Mouse (Mus musculus) midbrain, embryonic 15.5 days (tissue): ENCODE data around the gene Tns1. TPM values are rescaled to one million over a fixed set of nuclear protein-coding genes. Genes with fewer than 3 reads are reported as not detected.
A peak's percentile ranks its signal among the peaks of the same experiment; 100 is the strongest.

ENCODE experiments used
- ATAC-seq: fragments of 200-750 bp; cut with Nextera tagmentation; replicated peaks from 2 replicates; pipeline ENCODE4 v1.8.0; 2017; ENCODE audit warnings: moderate TSS enrichment
- H3K27ac ChIP-seq: fragments of 300-500 bp; sonication (generic); 2 replicates; pipeline ENCODE4 v1.5.1; 2015; ENCODE audit warnings: mild to moderate bottlenecking, inconsistent platforms
- H3K27me3 ChIP-seq: fragments of 300-500 bp; sonication (generic); replicated peaks from 2 replicates; pipeline ENCODE4 v1.6.1; 2015; ENCODE audit warnings: inconsistent platforms
- H3K36me3 ChIP-seq: fragments of 300-500 bp; sonication (generic); replicated peaks from 2 replicates; pipeline ENCODE4 v1.6.1; 2015; ENCODE audit warnings: inconsistent platforms
- H3K4me1 ChIP-seq: fragments of 300-500 bp; sonication (generic); 2 replicates; pipeline ENCODE4 v1.6.1; 2015; ENCODE audit warnings: inconsistent platforms
- H3K4me2 ChIP-seq: fragments of 300-500 bp; sonication (generic); 2 replicates; pipeline ENCODE4 v1.6.1; 2015; ENCODE audit warnings: inconsistent platforms, mild to moderate bottlenecking, moderate library complexity
- H3K4me3 ChIP-seq: fragments of 300-500 bp; sonication (generic); 2 replicates; pipeline ENCODE4 v1.5.1; 2015; ENCODE audit warnings: mild to moderate bottlenecking, inconsistent platforms
- H3K9ac ChIP-seq: fragments of 300-500 bp; sonication (generic); 2 replicates; pipeline ENCODE4 v1.6.1; 2015; ENCODE audit warnings: mild to moderate bottlenecking, inconsistent platforms
- H3K9me3 ChIP-seq: fragments of 300-500 bp; sonication (generic); 2 replicates; pipeline ENCODE4 v1.6.1; 2016; ENCODE audit warnings: inconsistent platforms
- WGBS: fragments of 180-500 bp; shearing (Covaris S2); methylation state at CpG from one replicate; pipeline ENCODE4 v1.1.7; 2015; ENCODE audit warnings: mixed read lengths; 5-methylcytosine and 5-hydroxymethylcytosine counted together
- polyA plus RNA-seq: library from polyadenylated mRNA; unstranded; fragments of >200 nt; fragmentation: Nextera tagmentation; extraction: Ambion mirVana; gene quantifications from 2 replicates; pipeline ENCODE4 v1.2.1, GENCODE M21; 2015

The Tns1 gene
- polyA plus RNA-seq, 1 experiment from 2014 or later = 15.2 TPM

GRCm38 (mm10) chr1:73951178-73951577 lies 173.1 kb downstream of the Tns1 start:
- H3K4me2 ChIP-seq = no peak overlapping the region
- WGBS = 94% methylated on average over 3 of the region's 3 CpGs
- H3K9ac ChIP-seq = no peak overlapping the region
- no peak overlapping the region for H3K27ac ChIP-seq
- no peak overlapping the region for H3K4me3 ChIP-seq
- H3K27me3 ChIP-seq = no peaks in the 10 kb centered on the region
- peaks cover 3% of the 10 kb centered on the region; the same call in 1 of the 2 replicates for H3K4me1 ChIP-seq
- no peak for ATAC-seq
- no peaks in the 10 kb centered on the region for H3K36me3 ChIP-seq
- H3K9me3 ChIP-seq = no peaks in the 10 kb centered on the region

DNA sequence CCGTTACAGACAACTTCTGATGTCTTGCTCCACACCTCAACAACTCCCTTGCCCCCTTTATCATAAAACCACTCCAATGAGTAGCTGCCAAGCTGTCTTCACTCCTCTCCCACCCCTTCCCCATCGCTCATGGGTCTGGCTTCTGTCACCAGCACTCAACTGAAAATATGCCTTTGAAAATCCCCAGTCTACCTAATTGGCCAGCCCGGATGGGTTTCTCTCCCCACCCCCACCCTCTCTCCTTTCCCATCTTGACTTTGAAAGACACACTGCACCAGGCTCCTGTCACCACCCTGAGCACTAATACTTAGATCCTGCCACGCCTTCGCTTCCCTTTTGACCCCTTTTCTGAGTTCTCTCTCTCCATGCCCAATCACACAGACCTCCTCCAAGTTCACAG lies 175.5 kb downstream of the Tns1 start:
- Histone ChIP-seq H3K4me3 (no peak overlapping the region), H3K4me2 (no peak overlapping the region), H3K9me3 (no peaks in the 10 kb centered on the region), H3K4me1 (no peaks in the 10 kb centered on the region), H3K36me3 (no peaks in the 10 kb centered on the region), H3K9ac (no peak overlapping the region), H3K27me3 (no peaks in the 10 kb centered on the region), H3K27ac (no peak overlapping the region)
- 86% methylated on average over 5 of the region's 5 CpGs for WGBS
- no peak for ATAC-seq

- no peak overlapping the region for H3K4me2 ChIP-seq
- no peak overlapping the region for H3K4me3 ChIP-seq
- H3K36me3 ChIP-seq = no peaks in the 10 kb centered on the region
- H3K27me3 ChIP-seq = no peaks in the 10 kb centered on the region
- no peak overlapping the region for H3K9ac ChIP-seq
- ATAC-seq = no peak
- H3K27ac ChIP-seq = no peak overlapping the region
- no peaks in the 10 kb centered on the region for H3K4me1 ChIP-seq
- 81% methylated on average over 15 of the region's 15 CpGs for WGBS
- no peaks in the 10 kb centered on the region for H3K9me3 ChIP-seq
These were observed 176.5 kb downstream of the Tns1 start for GRCm38 (mm10) chr1:73947525-73948304.

- Histone ChIP-seq H3K9ac (no peak overlapping the region), H3K4me2 (no peak overlapping the region), H3K36me3 (no peaks in the 10 kb centered on the region), H3K27ac (no peak overlapping the region), H3K9me3 (no peaks in the 10 kb centered on the region), H3K27me3 (no peaks in the 10 kb centered on the region), H3K4me3 (no peak overlapping the region), H3K4me1 (0 out of 2 replicates have a peak, but pooled peaks cover 8% of the 10 kb centered on the region)
- ATAC-seq = no peak
- WGBS = 81% methylated on average over 7 of the region's 7 CpGs
These were observed 177.5 kb downstream of the Tns1 start for GRCm38 (mm10) chr1:73946701-73947100.

DNA sequence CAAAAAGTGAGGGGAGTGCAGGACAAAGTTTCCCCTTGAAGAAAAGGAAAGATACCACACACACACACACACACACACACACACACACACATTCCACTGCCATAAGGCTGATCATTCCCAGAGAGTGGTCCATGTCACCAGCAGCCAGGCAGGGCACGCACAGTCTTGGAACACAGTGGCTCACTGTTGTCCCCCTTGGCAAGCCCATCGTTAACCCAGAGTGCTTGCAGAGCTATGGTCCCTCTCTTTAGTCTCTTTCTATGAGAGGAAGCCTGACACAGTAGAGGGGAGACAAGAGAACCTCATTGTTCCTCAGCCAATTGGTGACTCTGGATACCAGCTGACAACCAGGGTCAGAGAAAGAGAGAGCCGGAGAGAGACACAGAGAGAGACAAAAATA lies 179.9 kb downstream of the Tns1 start:
- no peaks in the 10 kb centered on the region for H3K27me3 ChIP-seq
- H3K27ac ChIP-seq = peak overlapping the region; percentile 40; the same call in 1 of the 2 replicates
- H3K4me1 ChIP-seq = 0 out of 2 replicates have a peak, but pooled peaks cover 8% of the 10 kb centered on the region
- no peak overlapping the region for H3K4me2 ChIP-seq
- H3K4me3 ChIP-seq = no peak overlapping the region
- H3K36me3 ChIP-seq = no peaks in the 10 kb centered on the region
- peak; percentile 64 for ATAC-seq
- 60% methylated on average over 3 of the region's 3 CpGs for WGBS
- H3K9me3 ChIP-seq = no peaks in the 10 kb centered on the region
- no peak overlapping the region for H3K9ac ChIP-seq

DNA sequence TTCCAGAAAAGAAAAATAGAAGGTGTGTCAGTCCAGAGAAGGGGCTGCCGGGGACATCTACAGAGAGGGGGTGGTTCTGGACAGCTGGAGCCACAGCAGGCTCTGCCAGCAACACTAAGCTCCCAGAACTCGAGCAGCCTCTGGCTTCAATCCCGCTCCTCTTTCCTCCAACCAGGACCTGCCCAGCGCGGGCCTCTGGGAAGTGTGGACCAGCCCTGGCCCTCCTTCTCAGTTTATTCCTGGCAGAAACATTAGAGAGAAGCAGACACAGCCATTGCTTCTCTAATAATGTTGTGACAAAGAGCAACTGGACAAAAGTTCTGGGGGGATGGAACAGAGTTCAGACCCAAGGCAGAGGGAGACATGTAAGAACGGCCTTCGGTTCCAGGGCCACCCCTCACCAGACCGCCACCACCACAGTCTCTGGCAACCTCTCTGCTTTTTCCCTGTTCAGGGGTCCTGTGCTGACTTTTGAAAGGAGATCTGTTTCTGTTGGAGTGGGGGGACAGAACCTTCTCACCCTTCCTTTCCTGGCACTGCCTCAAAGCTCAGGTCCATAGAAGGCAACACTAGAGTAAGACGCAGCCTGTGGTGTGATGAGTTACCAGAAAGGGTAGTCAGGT lies 180.5 kb downstream of the Tns1 start:
- 69% methylated on average over 9 of the region's 9 CpGs for WGBS
- no peaks in the 10 kb centered on the region for H3K27me3 ChIP-seq
- no peak overlapping the region for H3K9ac ChIP-seq
- peak overlapping the region; percentile 40; the same call in 1 of the 2 replicates for H3K27ac ChIP-seq
- H3K9me3 ChIP-seq = no peaks in the 10 kb centered on the region
- H3K4me2 ChIP-seq = no peak overlapping the region
- ATAC-seq = peak; percentile 22; the same call in 1 of the 2 replicates
- 0 out of 2 replicates have a peak, but pooled peaks cover 8% of the 10 kb centered on the region for H3K4me1 ChIP-seq
- no peaks in the 10 kb centered on the region for H3K36me3 ChIP-seq
- no peak overlapping the region for H3K4me3 ChIP-seq

GRCm38 (mm10) chr1:73943255-73943654 lies 181.0 kb downstream of the Tns1 start:
- Histone ChIP-seq H3K4me1 (0 out of 2 replicates have a peak, but pooled peaks cover 8% of the 10 kb centered on the region), H3K4me3 (no peak overlapping the region), H3K9ac (no peak overlapping the region), H3K36me3 (no peaks in the 10 kb centered on the region), H3K27ac (no peak overlapping the region), H3K27me3 (no peaks in the 10 kb centered on the region), H3K4me2 (no peak overlapping the region), H3K9me3 (no peaks in the 10 kb centered on the region)
- WGBS = 87% methylated on average over 5 of the region's 5 CpGs
- no peak for ATAC-seq

DNA sequence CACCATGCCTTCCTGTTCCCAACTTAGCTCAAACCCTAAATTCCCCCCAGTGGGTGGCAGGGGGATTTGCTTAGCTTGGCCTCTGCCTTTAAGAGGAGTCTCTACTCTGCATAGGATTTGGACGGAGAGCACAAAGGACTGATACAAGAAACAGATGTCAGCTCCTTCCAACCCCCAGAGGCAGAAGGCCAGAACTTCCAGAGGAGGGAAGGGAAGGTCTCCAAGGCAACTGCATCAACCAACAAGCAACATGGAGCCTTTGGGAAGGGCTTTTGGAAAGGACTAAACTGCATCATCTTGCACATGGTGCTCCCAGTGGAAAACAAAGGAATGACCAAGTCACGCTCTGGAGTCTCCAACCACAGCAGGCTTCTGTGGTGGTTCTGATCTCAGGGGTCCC lies 182.0 kb downstream of the Tns1 start:
- no peaks in the 10 kb centered on the region for H3K9me3 ChIP-seq
- H3K27me3 ChIP-seq = no peaks in the 10 kb centered on the region
- 39% methylated on average over 2 of the region's 2 CpGs for WGBS
- H3K4me2 ChIP-seq = no peak overlapping the region
- ATAC-seq = no peak
- H3K36me3 ChIP-seq = no peaks in the 10 kb centered on the region
- H3K4me3 ChIP-seq = no peak overlapping the region
- H3K27ac ChIP-seq = no peak overlapping the region
- H3K9ac ChIP-seq = no peak overlapping the region
- 0 out of 2 replicates have a peak, but pooled peaks cover 8% of the 10 kb centered on the region for H3K4me1 ChIP-seq

- 0 out of 2 replicates have a peak, but pooled peaks cover 8% of the 10 kb centered on the region for H3K4me1 ChIP-seq
- no peak overlapping the region for H3K4me2 ChIP-seq
- H3K9me3 ChIP-seq = no peaks in the 10 kb centered on the region
- H3K27ac ChIP-seq = no peak overlapping the region
- H3K36me3 ChIP-seq = no peaks in the 10 kb centered on the region
- no peaks in the 10 kb centered on the region for H3K27me3 ChIP-seq
- no peak overlapping the region for H3K9ac ChIP-seq
- no peak overlapping the region for H3K4me3 ChIP-seq
- no peak for ATAC-seq
- 50% methylated on average over 9 of the region's 9 CpGs for WGBS
These were observed 182.6 kb downstream of the Tns1 start for GRCm38 (mm10) chr1:73941697-73942096.

DNA sequence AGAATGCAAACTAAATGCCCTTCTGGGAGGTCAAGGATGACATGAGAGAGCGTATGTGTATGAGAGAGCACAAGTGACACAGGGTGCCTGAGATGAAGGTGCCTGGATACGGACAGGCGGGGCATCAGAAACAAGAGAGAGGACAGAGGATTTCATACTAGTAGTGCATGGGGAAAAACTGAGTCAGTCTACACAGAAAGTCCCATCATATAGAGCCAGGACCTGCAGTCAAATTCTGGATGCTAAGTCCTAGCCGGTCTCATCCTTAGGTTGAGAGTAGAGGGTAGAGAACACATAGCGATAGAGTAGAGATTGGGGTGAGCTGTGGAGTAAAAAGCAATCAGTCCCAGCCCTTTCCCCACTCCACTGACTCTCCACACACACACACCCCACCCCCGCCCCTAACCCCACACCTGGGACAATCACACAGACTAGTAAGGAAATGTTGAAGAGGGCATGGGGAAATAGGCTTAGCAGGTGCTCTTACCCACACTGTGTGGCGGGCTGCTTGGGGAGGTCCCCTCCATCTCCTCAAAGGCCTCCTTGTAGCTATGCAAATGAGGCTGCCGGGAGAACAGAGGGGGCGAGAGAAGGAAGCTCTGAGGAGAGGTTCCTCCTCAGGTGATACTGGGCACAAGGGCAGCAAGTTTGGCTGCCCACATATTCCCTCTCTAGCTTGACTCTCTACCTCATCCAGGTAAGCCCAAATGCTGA lies 183.6 kb downstream of the Tns1 start:
- no peaks in the 10 kb centered on the region for H3K36me3 ChIP-seq
- H3K9ac ChIP-seq = no peak overlapping the region
- no peak overlapping the region for H3K27ac ChIP-seq
- no peak overlapping the region for H3K4me2 ChIP-seq
- H3K4me1 ChIP-seq = 0 out of 2 replicates have a peak, but pooled peaks cover 8% of the 10 kb centered on the region
- WGBS = 70% methylated on average over 9 of the region's 9 CpGs
- no peaks in the 10 kb centered on the region for H3K9me3 ChIP-seq
- no peaks in the 10 kb centered on the region for H3K27me3 ChIP-seq
- ATAC-seq = no peak
- no peak overlapping the region for H3K4me3 ChIP-seq

- 76% methylated on average over 10 of the region's 10 CpGs for WGBS
- no peak overlapping the region for H3K27ac ChIP-seq
These were observed 185.7 kb downstream of the Tns1 start for GRCm38 (mm10) chr1:73938597-73938996.

DNA sequence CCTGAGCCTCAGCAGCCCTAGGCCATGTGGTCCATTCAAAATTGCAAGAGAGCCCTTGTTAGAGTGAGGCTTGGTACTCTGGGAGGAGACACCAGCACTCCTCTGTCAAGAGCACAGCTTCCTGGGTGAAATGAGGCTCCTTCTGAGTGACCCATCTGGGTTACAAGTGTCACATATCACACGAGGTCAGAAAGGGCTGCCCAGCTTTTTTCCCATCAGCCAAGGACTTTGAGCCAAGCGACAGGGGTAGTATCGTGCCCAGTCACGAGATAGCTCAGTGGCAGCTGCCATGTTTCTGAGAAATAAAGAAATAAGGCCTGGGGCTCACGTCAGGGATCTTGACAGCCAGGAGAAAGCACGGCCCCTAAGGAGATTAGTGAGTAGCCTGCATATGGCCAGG lies 186.4 kb downstream of the Tns1 start:
- Histone ChIP-seq H3K9ac (no peak overlapping the region), H3K27me3 (no peaks in the 10 kb centered on the region), H3K4me3 (no peak overlapping the region), H3K9me3 (no peaks in the 10 kb centered on the region), H3K4me1 (0 out of 2 replicates have a peak, but pooled peaks cover 8% of the 10 kb centered on the region), H3K4me2 (no peak overlapping the region), H3K36me3 (no peaks in the 10 kb centered on the region), H3K27ac (no peak overlapping the region)
- no peak for ATAC-seq
- 32% methylated on average over 6 of the region's 6 CpGs for WGBS

More at GRCm38 (mm10) chr1:73938597-73938996, 185.7 kb downstream of the Tns1 start:
- Histone ChIP-seq H3K4me2 (no peak overlapping the region), H3K4me1 (0 out of 2 replicates have a peak, but pooled peaks cover 8% of the 10 kb centered on the region), H3K27me3 (no peaks in the 10 kb centered on the region), H3K9me3 (no peaks in the 10 kb centered on the region), H3K36me3 (no peaks in the 10 kb centered on the region), H3K9ac (no peak overlapping the region), H3K4me3 (no peak overlapping the region)
- ATAC-seq = no peak
